Mouse (Mus musculus) heart, embryonic 11.5 days (tissue): ENCODE data around the gene Gpr21. TPM values are rescaled to one million over a fixed set of nuclear protein-coding genes. Genes with fewer than 3 reads are reported as not detected.

Source experiments
- ATAC-seq: fragments of 200-750 bp; cut with Nextera tagmentation; replicated peaks from 2 replicates; pipeline ENCODE4 v1.8.0; 2017; ENCODE audit warnings: moderate library complexity; ENCODE audit not compliant: insufficient number of reproducible peaks, low FRiP score, low TSS enrichment
- H3K27ac ChIP-seq: fragments of 300-500 bp; sonication (generic); 2 replicates; pipeline ENCODE4 v1.5.1; 2014; ENCODE audit warnings: mild to moderate bottlenecking, low read depth, low read length
- H3K27me3 ChIP-seq: fragments of 300-500 bp; sonication (generic); 2 replicates; pipeline ENCODE4 v1.6.1; 2014; ENCODE audit warnings: mild to moderate bottlenecking, low read length, mixed read lengths; ENCODE audit not compliant: control insufficient read depth, insufficient read depth
- H3K36me3 ChIP-seq: fragments of 300-500 bp; sonication (generic); 2 replicates; pipeline ENCODE4 v1.6.1; 2014; ENCODE audit warnings: mild to moderate bottlenecking, low read length, moderate library complexity, mixed read lengths; ENCODE audit not compliant: control insufficient read depth, insufficient read depth
- H3K4me1 ChIP-seq: fragments of 300-500 bp; sonication (generic); 2 replicates; pipeline ENCODE4 v1.6.1; 2014; ENCODE audit warnings: low read length; ENCODE audit not compliant: control insufficient read depth, insufficient read depth
- H3K4me2 ChIP-seq: fragments of 300-500 bp; sonication (generic); 2 replicates; pipeline ENCODE4 v1.6.1; 2014; ENCODE audit warnings: mild to moderate bottlenecking, moderate library complexity
- H3K4me3 ChIP-seq: fragments of 300-500 bp; sonication (generic); 2 replicates; pipeline ENCODE4 v1.5.1; 2014; ENCODE audit warnings: low read depth, low read length
- H3K9ac ChIP-seq: fragments of 300-500 bp; sonication (generic); 2 replicates; pipeline ENCODE4 v1.6.1; 2014; ENCODE audit warnings: mild to moderate bottlenecking, low read depth, low read length, moderate library complexity
- H3K9me3 ChIP-seq: fragments of 300-500 bp; sonication (generic); replicated peaks from 2 replicates; pipeline ENCODE4 v1.6.1; 2016; ENCODE audit warnings: low read length; ENCODE audit not compliant: control insufficient read depth
- WGBS: fragments of 180-500 bp; shearing (Covaris S2); extraction: QIAGEN DNeasy Blood & Tissue Kit; methylation state at CpG from one replicate; pipeline ENCODE4 v1.1.7; 2014; ENCODE audit not compliant: insufficient replicate concordance; 5-methylcytosine and 5-hydroxymethylcytosine counted together
- polyA plus RNA-seq: library from polyadenylated mRNA; unstranded; fragments of >200 nt; fragmentation: Nextera tagmentation; extraction: Ambion mirVana; gene quantifications from 2 replicates; pipeline ENCODE4 v1.2.1, GENCODE M21; 2014

Gene Gpr21
- polyA plus RNA-seq, 1 experiment from 2014 or later: 1.0 TPM

- Histone ChIP-seq H3K9ac (no peak overlapping the region), H3K4me2 (no peak overlapping the region), H3K9me3 (no peaks in the 10 kb centered on the region), H3K36me3 (no peaks in the 10 kb centered on the region), H3K4me1 (0 out of 2 replicates have a peak, but pooled peaks cover 3% of the 10 kb centered on the region), H3K27ac (no peak overlapping the region), H3K27me3 (no peaks in the 10 kb centered on the region), H3K4me3 (no peak overlapping the region)
- 88% methylated on average over 4 of the region's 4 CpGs for whole genome bisulfite sequencing
- ATAC-seq: no peak
Observed at GRCm38 (mm10) chr2:37511134-37511901, 4.8 kb upstream of the Gpr21 start.

DNA sequence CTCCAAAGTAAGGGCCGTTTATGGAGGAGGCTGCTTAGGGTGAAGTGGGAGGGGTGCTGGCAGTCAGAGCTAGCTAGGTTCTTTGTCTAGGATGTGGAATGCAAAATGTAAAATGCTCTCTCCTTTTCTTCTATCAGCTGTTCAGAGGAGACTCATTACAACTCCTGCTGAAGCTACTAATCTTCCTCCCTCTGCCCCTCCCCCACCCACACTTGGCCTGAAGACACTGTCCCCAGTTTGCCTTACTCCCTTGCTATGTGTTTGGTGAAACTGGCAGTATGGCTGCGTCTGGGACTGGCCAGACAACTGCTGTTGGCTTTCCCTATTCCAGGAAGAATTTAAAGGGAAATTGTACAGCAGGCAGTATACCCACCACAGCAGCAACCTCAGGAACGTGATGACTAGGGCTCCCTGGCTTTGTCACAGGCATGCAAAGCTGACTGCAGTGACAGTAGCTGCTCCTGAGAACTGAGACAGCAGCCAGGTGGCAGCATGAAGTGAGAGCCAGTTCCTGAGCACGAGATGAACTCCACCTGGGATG lies 860 bp downstream of the Gpr21 start:
- Histone ChIP-seq H3K4me1 (0 out of 2 replicates have a peak, but pooled peaks cover 3% of the 10 kb centered on the region), H3K9ac (no peak overlapping the region), H3K36me3 (peaks cover 4% of the 10 kb centered on the region; the same call in 1 of the 2 replicates), H3K4me3 (no peak overlapping the region), H3K4me2 (no peak overlapping the region), H3K27me3 (no peaks in the 10 kb centered on the region), H3K9me3 (no peaks in the 10 kb centered on the region), H3K27ac (no peak overlapping the region)
- 38% methylated on average over 4 of the region's 4 CpGs for WGBS
- ATAC-seq: peak; percentile 31; the same call in 1 of the 2 replicates

GRCm38 (mm10) chr2:37518561-37519285 lies 2.6 kb downstream of the Gpr21 start:
- Histone ChIP-seq H3K36me3 (peaks cover 4% of the 10 kb centered on the region; the same call in 1 of the 2 replicates), H3K9me3 (no peaks in the 10 kb centered on the region), H3K4me3 (no peak overlapping the region), H3K4me1 (0 out of 2 replicates have a peak, but pooled peaks cover 3% of the 10 kb centered on the region), H3K9ac (no peak overlapping the region), H3K27me3 (no peaks in the 10 kb centered on the region), H3K4me2 (no peak overlapping the region), H3K27ac (no peak overlapping the region)
- no peak for ATAC-seq
- WGBS: 91% methylated on average over 4 of the region's 4 CpGs

DNA sequence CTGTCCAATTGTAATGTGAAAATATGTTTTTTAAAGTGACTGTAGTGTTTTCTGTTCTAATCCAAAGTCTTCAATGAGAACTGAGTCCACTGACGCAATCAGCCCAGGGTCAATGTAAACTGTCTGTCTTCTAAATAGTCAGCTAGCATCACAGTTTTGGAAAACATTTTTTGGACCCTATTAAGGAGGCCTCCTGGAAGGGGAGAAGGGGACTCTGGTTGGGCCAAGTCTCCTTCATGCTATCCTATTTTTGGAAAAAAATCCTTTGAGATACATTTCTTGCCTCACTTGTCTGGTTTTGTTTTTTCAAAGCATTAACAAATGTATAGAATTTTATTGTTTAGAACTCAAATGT lies 3.1 kb downstream of the Gpr21 start:
- Histone ChIP-seq H3K4me2 (no peak overlapping the region), H3K4me3 (no peak overlapping the region), H3K27me3 (no peaks in the 10 kb centered on the region), H3K9me3 (no peaks in the 10 kb centered on the region), H3K27ac (no peak overlapping the region), H3K4me1 (0 out of 2 replicates have a peak, but pooled peaks cover 3% of the 10 kb centered on the region), H3K36me3 (peaks cover 4% of the 10 kb centered on the region; the same call in 1 of the 2 replicates), H3K9ac (no peak overlapping the region)
- 92% methylated on average over 1 of the region's 1 CpGs for WGBS
- no peak for ATAC-seq

GRCm38 (mm10) chr2:37527587-37527986 lies 11.5 kb downstream of the Gpr21 start:
- Histone ChIP-seq H3K36me3 (no peaks in the 10 kb centered on the region), H3K4me1 (peaks cover 3% of the 10 kb centered on the region; the same call in 1 of the 2 replicates), H3K4me3 (no peak overlapping the region), H3K9me3 (no peaks in the 10 kb centered on the region), H3K4me2 (no peak overlapping the region), H3K27me3 (no peaks in the 10 kb centered on the region), H3K9ac (no peak overlapping the region), H3K27ac (no peak overlapping the region)
- ATAC-seq: no peak

DNA sequence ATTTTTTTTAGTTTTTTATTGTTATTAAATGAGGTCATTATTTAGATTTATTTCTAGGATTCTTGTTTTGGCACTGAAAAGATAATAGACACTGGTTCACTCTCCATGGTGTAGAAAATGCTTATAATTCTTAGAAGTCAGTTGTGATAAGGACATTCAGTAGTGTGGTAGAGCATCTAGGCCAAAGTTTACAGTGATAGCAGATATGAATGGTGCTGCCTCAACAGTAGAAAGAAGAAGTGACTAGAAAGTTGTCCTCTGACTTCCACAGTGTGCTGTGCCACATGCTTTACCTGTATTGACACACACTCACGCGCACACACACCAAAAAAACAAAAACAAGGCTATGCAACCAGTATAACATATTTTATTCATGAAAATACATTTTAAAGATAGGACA lies 13.3 kb downstream of the Gpr21 start:
- H3K36me3 ChIP-seq: peaks cover 2% of the 10 kb centered on the region; the same call in 1 of the 2 replicates
- WGBS: 96% methylated on average over 2 of the region's 2 CpGs
- H3K9ac ChIP-seq: no peak overlapping the region
- no peaks in the 10 kb centered on the region for H3K9me3 ChIP-seq
- no peak for ATAC-seq
- H3K27ac ChIP-seq: no peak overlapping the region
- H3K4me1 ChIP-seq: peaks cover 3% of the 10 kb centered on the region; the same call in 1 of the 2 replicates
- H3K27me3 ChIP-seq: no peaks in the 10 kb centered on the region
- H3K4me2 ChIP-seq: no peak overlapping the region
- no peak overlapping the region for H3K4me3 ChIP-seq

DNA sequence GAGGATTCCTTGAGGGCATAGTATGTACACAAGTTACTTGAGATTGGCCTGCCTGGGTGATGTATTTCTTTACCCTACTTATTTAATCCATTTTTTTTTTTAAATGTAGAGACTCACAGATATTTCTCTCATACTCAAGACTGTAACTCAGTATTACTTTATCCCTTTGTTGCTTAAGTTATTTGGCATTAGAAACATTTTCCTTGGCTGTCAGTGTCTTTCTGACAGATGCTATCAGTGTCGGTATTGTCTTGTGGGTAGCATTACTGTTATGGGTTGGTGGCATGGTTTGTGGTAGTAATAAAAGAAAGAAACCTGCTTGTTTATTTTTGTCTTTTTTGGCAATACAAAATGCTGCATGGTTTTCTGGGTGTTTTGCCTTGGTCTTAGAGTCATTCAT lies 14.6 kb downstream of the Gpr21 start:
- Histone ChIP-seq H3K4me2 (no peak overlapping the region), H3K9me3 (no peaks in the 10 kb centered on the region), H3K27ac (no peak overlapping the region), H3K9ac (no peak overlapping the region), H3K36me3 (peaks cover 6% of the 10 kb centered on the region), H3K27me3 (no peaks in the 10 kb centered on the region), H3K4me1 (peaks cover 3% of the 10 kb centered on the region; the same call in 1 of the 2 replicates), H3K4me3 (no peak overlapping the region)
- 88% methylated on average over 1 of the region's 1 CpGs for WGBS
- no peak for ATAC-seq

DNA sequence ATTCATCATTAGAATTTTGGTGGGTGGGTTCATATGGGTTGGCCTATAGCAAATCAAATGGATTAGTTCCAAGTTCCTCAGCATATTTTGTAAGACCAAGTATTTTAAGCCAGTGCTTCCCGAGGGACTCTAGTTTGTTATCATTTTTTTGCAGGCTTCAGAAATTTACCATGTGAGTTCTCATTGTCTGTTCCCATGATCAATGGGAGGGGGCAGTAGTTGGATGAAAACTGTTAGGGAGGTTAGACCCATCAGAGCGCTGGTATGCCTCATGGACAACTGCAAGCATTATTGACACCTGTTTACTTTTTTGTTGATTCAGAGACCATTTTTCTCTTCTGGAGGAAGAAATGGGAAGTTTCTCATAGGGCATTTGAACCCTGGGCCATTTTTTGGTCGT lies 15.5 kb downstream of the Gpr21 start:
- H3K4me3 ChIP-seq: no peak overlapping the region
- H3K36me3 ChIP-seq: peaks cover 6% of the 10 kb centered on the region
- no peak overlapping the region for H3K9ac ChIP-seq
- peaks cover 3% of the 10 kb centered on the region; the same call in 1 of the 2 replicates for H3K4me1 ChIP-seq
- H3K27me3 ChIP-seq: no peaks in the 10 kb centered on the region
- H3K4me2 ChIP-seq: no peak overlapping the region
- WGBS: 80% methylated on average over 3 of the region's 3 CpGs
- H3K27ac ChIP-seq: no peak overlapping the region
- ATAC-seq: no peak
- no peaks in the 10 kb centered on the region for H3K9me3 ChIP-seq
